Mouse (Mus musculus): ENCODE data around the gene Mbnl3. TPM values are rescaled to one million over a fixed set of nuclear protein-coding genes. Genes with fewer than 3 reads are reported as not detected.

The Mbnl3 gene
- 11.7 and 12.1 TPM in 2 replicates for polyA plus RNA-seq (2016; fragmentation: Nextera tagmentation; extraction: Ambion mirVana)

- no peaks in the 10 kb centered on the region for H3K36me3 ChIP-seq
- peak within 1 kb of the TSS; percentile 52 for H3K4me2 ChIP-seq (replicated peaks)
- H3K27ac ChIP-seq: peak within 1 kb of the TSS; percentile 74
- ATAC-seq (ENCODE audit: insufficient number of reproducible peaks, insufficient read depth, low FRiP score, low TSS enrichment): no peak
- H3K4me1 ChIP-seq: no peaks in the 10 kb centered on the region
- H3K27me3 ChIP-seq: no peaks in the 10 kb centered on the region
- H3K9ac ChIP-seq: peak within 1 kb of the TSS; percentile 60
- WGBS: 41% methylated on average over 11 of the region's 11 CpGs
- no peaks in the 10 kb centered on the region for H3K9me3 ChIP-seq
- H3K4me3 ChIP-seq: peak within 1 kb of the TSS; percentile 50
Observed at GRCm38 (mm10) chrX:51206432-51206831, at the start of gene Mbnl3. TSS of gene Mbnl3 (minus strand) at chrX:51206532.

- H3K9me3 ChIP-seq: no peaks in the 10 kb centered on the region
- peak overlapping the region; percentile 60 for H3K9ac ChIP-seq
- H3K4me3 ChIP-seq: peak overlapping the region; percentile 50
- peak; percentile 56 for ATAC-seq (ENCODE audit: insufficient number of reproducible peaks, insufficient read depth, low FRiP score, low TSS enrichment)
- peak overlapping the region; percentile 52 for H3K4me2 ChIP-seq (replicated peaks)
- no peaks in the 10 kb centered on the region for H3K4me1 ChIP-seq
- WGBS: 24% methylated on average over 74 of the region's 79 CpGs
- no peaks in the 10 kb centered on the region for H3K36me3 ChIP-seq
- peak overlapping the region; percentile 74 for H3K27ac ChIP-seq
- H3K27me3 ChIP-seq: no peaks in the 10 kb centered on the region
Observed at GRCm38 (mm10) chrX:51205548-51206324, 596 bp downstream of the Mbnl3 start.

- no peaks in the 10 kb centered on the region for H3K4me1 ChIP-seq
- no peaks in the 10 kb centered on the region for H3K9me3 ChIP-seq
- H3K9ac ChIP-seq: peak overlapping the region; percentile 60
- peak overlapping the region; percentile 74 for H3K27ac ChIP-seq
- no peaks in the 10 kb centered on the region for H3K36me3 ChIP-seq
- H3K4me3 ChIP-seq: peak overlapping the region; percentile 50
- 17% methylated on average over 65 of the region's 67 CpGs for WGBS
- H3K4me2 ChIP-seq (replicated peaks): peak overlapping the region; percentile 52
- ATAC-seq (ENCODE audit: insufficient number of reproducible peaks, insufficient read depth, low FRiP score, low TSS enrichment): peak; percentile 72
- no peaks in the 10 kb centered on the region for H3K27me3 ChIP-seq
Observed at GRCm38 (mm10) chrX:51204626-51205547, 1.4 kb downstream of the Mbnl3 start.

- ATAC-seq (ENCODE audit: insufficient number of reproducible peaks, insufficient read depth, low FRiP score, low TSS enrichment): no peak
- H3K4me2 ChIP-seq (replicated peaks): no peak overlapping the region
- H3K9me3 ChIP-seq: no peaks in the 10 kb centered on the region
- H3K27me3 ChIP-seq: 0 out of 2 replicates have a peak, but pooled peaks cover 1% of the 10 kb centered on the region
- no peaks in the 10 kb centered on the region for H3K36me3 ChIP-seq
- H3K27ac ChIP-seq: no peak overlapping the region
- no peak overlapping the region for H3K9ac ChIP-seq
- no peak overlapping the region for H3K4me3 ChIP-seq
- H3K4me1 ChIP-seq: no peaks in the 10 kb centered on the region
Observed at GRCm38 (mm10) chrX:51197012-51197411, 9.3 kb downstream of the Mbnl3 start.

GRCm38 (mm10) chrX:51171914-51172313 is 34.4 kb downstream of the Mbnl3 start:
- no peak for ATAC-seq (ENCODE audit: insufficient number of reproducible peaks, insufficient read depth, low FRiP score, low TSS enrichment)
- H3K4me2 ChIP-seq (replicated peaks): no peak overlapping the region
- H3K4me1 ChIP-seq: no peaks in the 10 kb centered on the region
- no peaks in the 10 kb centered on the region for H3K27me3 ChIP-seq
- no peaks in the 10 kb centered on the region for H3K36me3 ChIP-seq
- H3K4me3 ChIP-seq: no peak overlapping the region
- H3K9me3 ChIP-seq: no peaks in the 10 kb centered on the region
- no peak overlapping the region for H3K9ac ChIP-seq
- 61% methylated on average over 2 of the region's 2 CpGs for whole genome bisulfite sequencing
- H3K27ac ChIP-seq: no peak overlapping the region

- no peak overlapping the region for H3K9ac ChIP-seq
- no peaks in the 10 kb centered on the region for H3K27me3 ChIP-seq
- 54% methylated on average over 6 of the region's 6 CpGs for WGBS
- no peak overlapping the region for H3K4me3 ChIP-seq
- H3K27ac ChIP-seq: no peak overlapping the region
- H3K4me2 ChIP-seq (replicated peaks): no peak overlapping the region
- ATAC-seq (ENCODE audit: insufficient number of reproducible peaks, insufficient read depth, low FRiP score, low TSS enrichment): no peak
- H3K4me1 ChIP-seq: no peaks in the 10 kb centered on the region
- H3K9me3 ChIP-seq: no peaks in the 10 kb centered on the region
- H3K36me3 ChIP-seq: no peaks in the 10 kb centered on the region
Observed at GRCm38 (mm10) chrX:51171413-51171812, 34.9 kb downstream of the Mbnl3 start.

GRCm38 (mm10) chrX:51170404-51170803 is 35.9 kb downstream of the Mbnl3 start:
- WGBS: 92% methylated on average over 1 of the region's 1 CpGs
- H3K27ac ChIP-seq: no peak overlapping the region
- no peaks in the 10 kb centered on the region for H3K36me3 ChIP-seq
- H3K4me1 ChIP-seq: no peaks in the 10 kb centered on the region
- no peak overlapping the region for H3K4me2 ChIP-seq (replicated peaks)
- H3K4me3 ChIP-seq: no peak overlapping the region
- no peaks in the 10 kb centered on the region for H3K27me3 ChIP-seq
- H3K9me3 ChIP-seq: no peaks in the 10 kb centered on the region
- no peak overlapping the region for H3K9ac ChIP-seq
- ATAC-seq (ENCODE audit: insufficient number of reproducible peaks, insufficient read depth, low FRiP score, low TSS enrichment): no peak

GRCm38 (mm10) chrX:51169476-51170045 is 36.8 kb downstream of the Mbnl3 start:
- Histone ChIP-seq H3K27me3 (no peaks in the 10 kb centered on the region), H3K9ac (no peak overlapping the region), H3K4me2 (replicated peaks) (no peak overlapping the region), H3K9me3 (no peaks in the 10 kb centered on the region), H3K4me1 (no peaks in the 10 kb centered on the region), H3K27ac (no peak overlapping the region), H3K36me3 (no peaks in the 10 kb centered on the region), H3K4me3 (no peak overlapping the region)
- ATAC-seq (ENCODE audit: insufficient number of reproducible peaks, insufficient read depth, low FRiP score, low TSS enrichment): no peak
- 72% methylated on average over 5 of the region's 5 CpGs for WGBS

GRCm38 (mm10) chrX:51167976-51168375 is 38.4 kb downstream of the Mbnl3 start:
- Histone ChIP-seq H3K9ac (no peak overlapping the region), H3K27ac (no peak overlapping the region), H3K4me3 (no peak overlapping the region), H3K27me3 (no peaks in the 10 kb centered on the region), H3K4me2 (replicated peaks) (no peak overlapping the region), H3K36me3 (no peaks in the 10 kb centered on the region), H3K4me1 (no peaks in the 10 kb centered on the region), H3K9me3 (no peaks in the 10 kb centered on the region)
- ATAC-seq (ENCODE audit: insufficient number of reproducible peaks, insufficient read depth, low FRiP score, low TSS enrichment): no peak
- WGBS: 85% methylated on average over 3 of the region's 3 CpGs

- no peak overlapping the region for H3K9ac ChIP-seq
- 46% methylated on average over 5 of the region's 5 CpGs for WGBS
- no peaks in the 10 kb centered on the region for H3K27me3 ChIP-seq
- no peak overlapping the region for H3K4me2 ChIP-seq (replicated peaks)
- H3K4me3 ChIP-seq: no peak overlapping the region
- H3K27ac ChIP-seq: no peak overlapping the region
- no peaks in the 10 kb centered on the region for H3K36me3 ChIP-seq
- no peak for ATAC-seq (ENCODE audit: insufficient number of reproducible peaks, insufficient read depth, low FRiP score, low TSS enrichment)
- H3K4me1 ChIP-seq: no peaks in the 10 kb centered on the region
- no peaks in the 10 kb centered on the region for H3K9me3 ChIP-seq
Observed at GRCm38 (mm10) chrX:51164766-51165165, 41.6 kb downstream of the Mbnl3 start.

- 54% methylated on average over 4 of the region's 4 CpGs for whole genome bisulfite sequencing
- H3K9ac ChIP-seq: no peak overlapping the region
Observed at GRCm38 (mm10) chrX:51148436-51148835, 57.9 kb downstream of the Mbnl3 start.

More at GRCm38 (mm10) chrX:51148436-51148835, 57.9 kb downstream of the Mbnl3 start:
- no peak for ATAC-seq (ENCODE audit: insufficient number of reproducible peaks, insufficient read depth, low FRiP score, low TSS enrichment)
- H3K4me1 ChIP-seq: no peaks in the 10 kb centered on the region
- no peak overlapping the region for H3K4me2 ChIP-seq (replicated peaks)
- no peaks in the 10 kb centered on the region for H3K36me3 ChIP-seq
- no peaks in the 10 kb centered on the region for H3K27me3 ChIP-seq
- no peak overlapping the region for H3K4me3 ChIP-seq
- H3K9me3 ChIP-seq: no peaks in the 10 kb centered on the region
- no peak overlapping the region for H3K27ac ChIP-seq
